Mouse (Mus musculus): ENCODE data around the gene Camk2n1. TPM values are rescaled to one million over a fixed set of nuclear protein-coding genes. Genes with fewer than 3 reads are reported as not detected.
"Not testable (repeated sequence)": the region's sequence is repeated elsewhere in the genome, so short reads cannot be mapped to it uniquely, and the experiment has no call there.

Gene Camk2n1
- polyA plus RNA-seq, 1 experiment from 2014 or later: 6.1 TPM

- no peak overlapping the region for H3K4me2 ChIP-seq
- no peak for ATAC-seq (ENCODE audit: low FRiP score)
- H3K4me1 ChIP-seq (ENCODE audit: control insufficient read depth, insufficient read depth, low read length): no peaks in the 10 kb centered on the region
- DNase-seq (ENCODE audit: low spot score, missing footprints): no peak
- 58% methylated on average over 11 of the region's 11 CpGs for WGBS
- no peak overlapping the region for H3K27ac ChIP-seq (ENCODE audit: low read depth, low read length)
- no peaks in the 10 kb centered on the region for H3K9me3 ChIP-seq (ENCODE audit: control insufficient read depth, low read length)
- no peaks in the 10 kb centered on the region for H3K36me3 ChIP-seq (ENCODE audit: control insufficient read depth, insufficient read depth, low read length)
- H3K4me3 ChIP-seq (ENCODE audit: low read depth, low read length): no peak overlapping the region
- no peaks in the 10 kb centered on the region for H3K27me3 ChIP-seq (ENCODE audit: control insufficient read depth, insufficient read depth, low read length)
- no peak overlapping the region for H3K9ac ChIP-seq (ENCODE audit: low read length)
Measured at GRCm38 (mm10) chr4:138418340-138418957, 35.7 kb upstream of the Camk2n1 start.

- H3K9ac ChIP-seq (ENCODE audit: low read length): no peak overlapping the region
- ATAC-seq (ENCODE audit: low FRiP score): no peak
- no peaks in the 10 kb centered on the region for H3K36me3 ChIP-seq (ENCODE audit: control insufficient read depth, insufficient read depth, low read length)
- no peaks in the 10 kb centered on the region for H3K9me3 ChIP-seq (ENCODE audit: control insufficient read depth, low read length)
- DNase-seq (ENCODE audit: low spot score, missing footprints): no peak
- no peaks in the 10 kb centered on the region for H3K27me3 ChIP-seq (ENCODE audit: control insufficient read depth, insufficient read depth, low read length)
- H3K27ac ChIP-seq (ENCODE audit: low read depth, low read length): no peak overlapping the region
- no peaks in the 10 kb centered on the region for H3K4me1 ChIP-seq (ENCODE audit: control insufficient read depth, insufficient read depth, low read length)
- 82% methylated on average over 6 of the region's 6 CpGs for WGBS
- H3K4me2 ChIP-seq: no peak overlapping the region
- no peak overlapping the region for H3K4me3 ChIP-seq (ENCODE audit: low read depth, low read length)
Measured at GRCm38 (mm10) chr4:138425028-138425427, 29.1 kb upstream of the Camk2n1 start.

GRCm38 (mm10) chr4:138425604-138426003 lies 28.5 kb upstream of the Camk2n1 start:
- H3K9ac ChIP-seq (ENCODE audit: low read length); H3K27me3 ChIP-seq (ENCODE audit: control insufficient read depth, insufficient read depth, low read length); H3K4me1 ChIP-seq (ENCODE audit: control insufficient read depth, insufficient read depth, low read length); ATAC-seq (ENCODE audit: low FRiP score); H3K27ac ChIP-seq (ENCODE audit: low read depth, low read length); DNase-seq (ENCODE audit: low spot score, missing footprints); H3K4me3 ChIP-seq (ENCODE audit: low read depth, low read length); H3K4me2 ChIP-seq; H3K9me3 ChIP-seq (ENCODE audit: control insufficient read depth, low read length); H3K36me3 ChIP-seq (ENCODE audit: control insufficient read depth, insufficient read depth, low read length): not testable (repeated sequence)
- WGBS: 95% methylated on average over 14 of the region's 14 CpGs

GRCm38 (mm10) chr4:138426778-138427705 lies 27.1 kb upstream of the Camk2n1 start:
- Histone ChIP-seq H3K27me3 (ENCODE audit: control insufficient read depth, insufficient read depth, low read length) (no peaks in the 10 kb centered on the region), H3K4me1 (ENCODE audit: control insufficient read depth, insufficient read depth, low read length) (no peaks in the 10 kb centered on the region), H3K36me3 (ENCODE audit: control insufficient read depth, insufficient read depth, low read length) (no peaks in the 10 kb centered on the region), H3K9ac (ENCODE audit: low read length) (no peak overlapping the region), H3K9me3 (ENCODE audit: control insufficient read depth, low read length) (no peaks in the 10 kb centered on the region), H3K27ac (ENCODE audit: low read depth, low read length) (no peak overlapping the region), H3K4me3 (ENCODE audit: low read depth, low read length) (no peak overlapping the region), H3K4me2 (no peak overlapping the region)
- ATAC-seq (ENCODE audit: low FRiP score) (no peak), DNase-seq (ENCODE audit: low spot score, missing footprints) (peak; percentile 98)
- 44% methylated on average over 22 of the region's 22 CpGs for WGBS

- Histone ChIP-seq H3K9me3 (ENCODE audit: control insufficient read depth, low read length) (no peaks in the 10 kb centered on the region), H3K4me2 (no peak overlapping the region), H3K9ac (ENCODE audit: low read length) (no peak overlapping the region), H3K27me3 (ENCODE audit: control insufficient read depth, insufficient read depth, low read length) (no peaks in the 10 kb centered on the region), H3K36me3 (ENCODE audit: control insufficient read depth, insufficient read depth, low read length) (no peaks in the 10 kb centered on the region), H3K4me3 (ENCODE audit: low read depth, low read length) (no peak overlapping the region), H3K27ac (ENCODE audit: low read depth, low read length) (no peak overlapping the region), H3K4me1 (ENCODE audit: control insufficient read depth, insufficient read depth, low read length) (no peaks in the 10 kb centered on the region)
- no peak for DNase-seq (ENCODE audit: low spot score, missing footprints)
- ATAC-seq (ENCODE audit: low FRiP score): no peak
- WGBS: 51% methylated on average over 3 of the region's 3 CpGs
Measured at GRCm38 (mm10) chr4:138429778-138430177, 24.3 kb upstream of the Camk2n1 start.

- Histone ChIP-seq H3K4me3 (ENCODE audit: low read depth, low read length) (no peak overlapping the region), H3K27me3 (ENCODE audit: control insufficient read depth, insufficient read depth, low read length) (no peaks in the 10 kb centered on the region), H3K9me3 (ENCODE audit: control insufficient read depth, low read length) (no peaks in the 10 kb centered on the region), H3K4me2 (no peak overlapping the region), H3K27ac (ENCODE audit: low read depth, low read length) (no peak overlapping the region), H3K36me3 (ENCODE audit: control insufficient read depth, insufficient read depth, low read length) (no peaks in the 10 kb centered on the region), H3K9ac (ENCODE audit: low read length) (no peak overlapping the region), H3K4me1 (ENCODE audit: control insufficient read depth, insufficient read depth, low read length) (peaks cover 9% of the 10 kb centered on the region)
- ATAC-seq (ENCODE audit: low FRiP score) (no peak), DNase-seq (ENCODE audit: low spot score, missing footprints) (peak; percentile 23)
- 62% methylated on average over 8 of the region's 8 CpGs for WGBS
Measured at GRCm38 (mm10) chr4:138431340-138431739, 22.8 kb upstream of the Camk2n1 start.

- WGBS: 1% methylated on average over 62 of the region's 64 CpGs
- peaks cover 12% of the 10 kb centered on the region for H3K36me3 ChIP-seq (ENCODE audit: control insufficient read depth, insufficient read depth, low read length)
- H3K27ac ChIP-seq (ENCODE audit: low read depth, low read length): no peak within 1 kb of the TSS
- H3K4me2 ChIP-seq: peak within 1 kb of the TSS; percentile 95
- no peaks in the 10 kb centered on the region for H3K9me3 ChIP-seq (ENCODE audit: control insufficient read depth, low read length)
- ATAC-seq (ENCODE audit: low FRiP score) (peak; percentile 92), DNase-seq (ENCODE audit: low spot score, missing footprints) (peak; percentile 100)
- peak within 1 kb of the TSS; percentile 97 for H3K4me3 ChIP-seq (ENCODE audit: low read depth, low read length)
- H3K4me1 ChIP-seq (ENCODE audit: control insufficient read depth, insufficient read depth, low read length): peaks cover 9% of the 10 kb centered on the region
- H3K27me3 ChIP-seq (ENCODE audit: control insufficient read depth, insufficient read depth, low read length): no peaks in the 10 kb centered on the region
- peak within 1 kb of the TSS; percentile 82 for H3K9ac ChIP-seq (ENCODE audit: low read length)
Measured at GRCm38 (mm10) chr4:138434347-138435316, 19.5 kb upstream of the Camk2n1 start, which contains the start of gene Mul1. Gene Mul1 (plus strand): TSS chr4:138434671.

- no peak overlapping the region for H3K27ac ChIP-seq (ENCODE audit: low read depth, low read length)
- peaks cover 20% of the 10 kb centered on the region for H3K36me3 ChIP-seq (ENCODE audit: control insufficient read depth, insufficient read depth, low read length)
- no peaks in the 10 kb centered on the region for H3K27me3 ChIP-seq (ENCODE audit: control insufficient read depth, insufficient read depth, low read length)
- H3K4me1 ChIP-seq (ENCODE audit: control insufficient read depth, insufficient read depth, low read length): peaks cover 12% of the 10 kb centered on the region
- H3K9me3 ChIP-seq (ENCODE audit: control insufficient read depth, low read length): no peaks in the 10 kb centered on the region
- H3K4me2 ChIP-seq: no peak overlapping the region
- DNase-seq (ENCODE audit: low spot score, missing footprints): peak; percentile 47
- H3K4me3 ChIP-seq (ENCODE audit: low read depth, low read length): no peak overlapping the region
- H3K9ac ChIP-seq (ENCODE audit: low read length): no peak overlapping the region
- WGBS: 83% methylated on average over 3 of the region's 3 CpGs
- no peak for ATAC-seq (ENCODE audit: low FRiP score)
Measured at GRCm38 (mm10) chr4:138440062-138440461, 14.1 kb upstream of the Camk2n1 start.
